In genomic region chr2:177272237-177272636, GRCm38 (mm10) we compare ENCODE assay signal across 15 mouse cellular contexts. TPM values are rescaled to one million over a fixed set of nuclear protein-coding genes. Genes with fewer than 3 reads are reported as not detected.
"Had no signal": no experiment of that assay in that cellular context is flagged by ENCODE, and none has a peak within 500 bp of the region (broad histone marks: within the 10 kb centered on the region; RNA-seq: fewer than 3 reads in every experiment).

No protein-coding gene starts in this region.

RNA-seq across cellular contexts. Expression of gene Gm14409, which starts 5.4 kb away (rescaled TPM):
- polyA plus RNA-seq: limb, embryonic 12.5 days; limb, embryonic 15.5 days; liver, embryonic 11.5 days; liver, embryonic 14.5 days; liver, postnatal 0 days; lung, embryonic 14.5 days; lung, postnatal 0 days; midbrain, embryonic 12.5 days; midbrain, embryonic 15.5 days; neural tube, embryonic 12.5 days; neural tube, embryonic 15.5 days; stomach, embryonic 14.5 days; stomach, postnatal 0 days; thymus, adult 2 months had no signal

RNA-seq across cellular contexts. Expression of gene Gm14412, which starts 51.9 kb away (rescaled TPM):
- total RNA-seq: megakaryocyte, adult 5-6 weeks had no signal
- polyA plus RNA-seq: liver, postnatal 0 days; stomach, postnatal 0 days; thymus, adult 2 months had no signal
